Mouse (Mus musculus): ENCODE measurements around the gene Cdkl5.

DNA sequence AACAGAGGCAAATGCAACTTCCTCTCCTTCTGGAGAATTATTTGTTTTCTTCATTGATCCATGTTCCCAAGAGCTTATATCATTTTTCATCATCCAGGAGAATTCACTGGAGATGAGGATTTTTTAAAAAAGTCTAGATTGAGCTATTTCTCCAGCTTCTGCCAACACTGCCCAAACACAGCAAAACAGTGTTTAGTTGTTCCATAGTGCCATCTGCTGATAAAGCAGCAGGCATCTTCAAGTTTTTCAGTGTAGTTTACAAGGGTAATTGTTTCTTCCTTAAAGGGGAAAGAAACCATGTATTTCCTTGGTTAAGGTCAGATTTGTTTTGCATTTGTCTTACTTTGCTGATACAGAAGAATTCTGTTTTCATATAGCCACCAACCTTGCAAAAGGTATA is 35.7 kb upstream of the Cdkl5 start:
- TF ChIP-seq CTCF (IDR thresholded peaks at IDR 0.05; ENCODE audit: borderline replicate concordance, insufficient read depth, low read length) = no peak
- TF ChIP-seq POLR2A (IDR thresholded peaks at IDR 0.05; ENCODE audit: low read depth, low read length) = no peak

All from embryonic fibroblast, embryonic 13.5 days (primary cell).